Mouse (Mus musculus): ENCODE measurements around the gene Ccnk. TPM values are rescaled to one million over a fixed set of nuclear protein-coding genes. Genes with fewer than 3 reads are reported as not detected.

Gene Ccnk
- total RNA-seq, 4 experiments from 2014 or later, result 26.2 to 35.0 (median 29.2) TPM

- no peak for DNase-seq
Measured at GRCm38 (mm10) chr12:108223357-108223756, 44.0 kb downstream of the Ccnk start.

- DNase-seq, result no peak
Measured at GRCm38 (mm10) chr12:108225781-108226180, 46.4 kb downstream of the Ccnk start.

GRCm38 (mm10) chr12:108226216-108226615, 46.8 kb downstream of the Ccnk start:
- no peak for DNase-seq

GRCm38 (mm10) chr12:108226941-108227340, 47.6 kb downstream of the Ccnk start:
- DNase-seq, result no peak

GRCm38 (mm10) chr12:108227527-108227926, 48.1 kb downstream of the Ccnk start:
- DNase-seq, result no peak

GRCm38 (mm10) chr12:108230077-108230476, 50.7 kb downstream of the Ccnk start:
- no peak for DNase-seq

GRCm38 (mm10) chr12:108230821-108231794, 51.7 kb downstream of the Ccnk start:
- DNase-seq, result no peak

- DNase-seq, result no peak
Measured at GRCm38 (mm10) chr12:108231901-108232300, 52.5 kb downstream of the Ccnk start.

- no peak for DNase-seq
Measured at GRCm38 (mm10) chr12:108233736-108234135, 54.4 kb downstream of the Ccnk start.

GRCm38 (mm10) chr12:108234832-108235602, 55.6 kb downstream of the Ccnk start:
- no peak for DNase-seq

GRCm38 (mm10) chr12:108235976-108236555, 56.7 kb downstream of the Ccnk start:
- no peak for DNase-seq

- no peak for DNase-seq
Measured at GRCm38 (mm10) chr12:108237300-108238006, 58.1 kb downstream of the Ccnk start.

- DNase-seq, result no peak
Measured at GRCm38 (mm10) chr12:108238395-108239035, 59.1 kb downstream of the Ccnk start.

- DNase-seq, result peak; percentile 70
Measured at GRCm38 (mm10) chr12:108239441-108239840, 60.1 kb downstream of the Ccnk start.

- no peak for DNase-seq
Measured at GRCm38 (mm10) chr12:108240401-108240890, 61.1 kb downstream of the Ccnk start.

GRCm38 (mm10) chr12:108240953-108241588, 61.7 kb downstream of the Ccnk start:
- no peak for DNase-seq

GRCm38 (mm10) chr12:108241626-108242025, 62.2 kb downstream of the Ccnk start:
- no peak for DNase-seq

GRCm38 (mm10) chr12:108242243-108242745, 62.9 kb downstream of the Ccnk start:
- no peak for DNase-seq

GRCm38 (mm10) chr12:108244778-108245177, 65.4 kb downstream of the Ccnk start:
- peak; percentile 78 for DNase-seq

- no peak for DNase-seq
Measured at GRCm38 (mm10) chr12:108245579-108245978, 66.2 kb downstream of the Ccnk start.

Measured in adrenal gland, adult 8-10 months (tissue).